Mouse (Mus musculus) lung, embryonic 16.5 days (tissue): Measurements from ENCODE around the gene Mical2. TPM values are rescaled to one million over a fixed set of nuclear protein-coding genes. Genes with fewer than 3 reads are reported as not detected.
A peak's percentile ranks its signal among the peaks of the same experiment; 100 is the strongest.

Experiments used
- ATAC-seq: fragments of 200-750 bp; cut with Nextera tagmentation; 2 replicates; pipeline ENCODE4 v1.8.0; 2017; ENCODE audit warnings: low read depth, mild to moderate bottlenecking, moderate library complexity
- H3K27ac ChIP-seq: fragments of 300-500 bp; sonication (generic); 2 replicates; pipeline ENCODE4 v1.5.1; 2014; ENCODE audit warnings: mild to moderate bottlenecking, control low read depth, low read length
- H3K27me3 ChIP-seq: fragments of 300-500 bp; sonication (generic); 2 replicates; pipeline ENCODE4 v1.6.1; 2014; ENCODE audit warnings: low read depth, low read length, mixed read lengths; ENCODE audit not compliant: control insufficient read depth, insufficient read depth
- H3K36me3 ChIP-seq: fragments of 300-500 bp; sonication (generic); 2 replicates; pipeline ENCODE4 v1.6.1; 2014; ENCODE audit warnings: low read length; ENCODE audit not compliant: control insufficient read depth, insufficient read depth
- H3K4me1 ChIP-seq: fragments of 300-500 bp; sonication (generic); replicated peaks from 2 replicates; pipeline ENCODE4 v1.6.1; 2014; ENCODE audit warnings: low read length, mixed read lengths; ENCODE audit not compliant: control insufficient read depth, insufficient read depth
- H3K4me2 ChIP-seq: fragments of 300-500 bp; sonication (generic); 2 replicates; pipeline ENCODE4 v1.6.1; 2014; ENCODE audit warnings: low read depth, low read length, control low read depth
- H3K4me3 ChIP-seq: fragments of 300-500 bp; sonication (generic); 2 replicates; pipeline ENCODE4 v1.5.1; 2014; ENCODE audit warnings: mild to moderate bottlenecking, low read length, control low read depth
- H3K9ac ChIP-seq: fragments of 300-500 bp; sonication (generic); 2 replicates; pipeline ENCODE4 v1.6.1; 2014; ENCODE audit warnings: low read length, control low read depth
- H3K9me3 ChIP-seq: fragments of 300-500 bp; sonication (generic); 2 replicates; pipeline ENCODE4 v1.6.1; 2016; ENCODE audit warnings: low read length; ENCODE audit not compliant: control insufficient read depth
- WGBS: fragments of 180-500 bp; shearing (Covaris S2); extraction: QIAGEN DNeasy Blood & Tissue Kit; methylation state at CpG from one replicate; pipeline ENCODE4 v1.1.7; 2014; 5-methylcytosine and 5-hydroxymethylcytosine counted together
- polyA plus RNA-seq: library from polyadenylated mRNA; unstranded; fragments of >200 nt; fragmentation: Nextera tagmentation; extraction: Ambion mirVana; gene quantifications from 2 replicates; pipeline ENCODE4 v1.2.1, GENCODE M21; 2015

Mical2 gene
- polyA plus RNA-seq, 1 experiment from 2014 or later, result 27.3 TPM

DNA sequence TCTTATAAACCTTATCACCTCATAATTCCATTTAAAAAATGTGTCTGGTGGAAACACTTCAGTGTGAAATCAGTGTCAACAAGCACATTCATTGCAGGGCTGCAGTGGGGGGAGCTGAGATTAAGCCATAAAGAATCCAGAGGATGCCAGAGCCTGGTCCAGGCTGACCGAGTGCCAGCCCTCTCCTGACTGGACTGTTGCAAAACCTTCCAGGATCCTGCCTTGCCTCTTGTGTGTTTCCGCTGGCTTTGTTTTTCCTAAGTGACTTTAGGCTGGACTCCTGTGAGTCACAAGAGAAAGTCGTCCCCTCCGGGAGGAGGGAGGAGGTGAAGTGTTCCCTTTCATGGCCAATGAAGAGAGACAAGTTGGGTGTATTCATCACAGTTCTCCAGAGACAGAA, 64.3 kb downstream of the Mical2 start:
- Histone ChIP-seq H3K9me3 (no peaks in the 10 kb centered on the region), H3K36me3 (no peaks in the 10 kb centered on the region), H3K4me3 (no peak overlapping the region), H3K4me1 (peaks cover 35% of the 10 kb centered on the region), H3K9ac (peak overlapping the region; percentile 42), H3K4me2 (no peak overlapping the region), H3K27ac (peak overlapping the region; percentile 96), H3K27me3 (no peaks in the 10 kb centered on the region)
- 28% methylated on average over 4 of the region's 4 CpGs for WGBS
- peak; percentile 49 for ATAC-seq

DNA sequence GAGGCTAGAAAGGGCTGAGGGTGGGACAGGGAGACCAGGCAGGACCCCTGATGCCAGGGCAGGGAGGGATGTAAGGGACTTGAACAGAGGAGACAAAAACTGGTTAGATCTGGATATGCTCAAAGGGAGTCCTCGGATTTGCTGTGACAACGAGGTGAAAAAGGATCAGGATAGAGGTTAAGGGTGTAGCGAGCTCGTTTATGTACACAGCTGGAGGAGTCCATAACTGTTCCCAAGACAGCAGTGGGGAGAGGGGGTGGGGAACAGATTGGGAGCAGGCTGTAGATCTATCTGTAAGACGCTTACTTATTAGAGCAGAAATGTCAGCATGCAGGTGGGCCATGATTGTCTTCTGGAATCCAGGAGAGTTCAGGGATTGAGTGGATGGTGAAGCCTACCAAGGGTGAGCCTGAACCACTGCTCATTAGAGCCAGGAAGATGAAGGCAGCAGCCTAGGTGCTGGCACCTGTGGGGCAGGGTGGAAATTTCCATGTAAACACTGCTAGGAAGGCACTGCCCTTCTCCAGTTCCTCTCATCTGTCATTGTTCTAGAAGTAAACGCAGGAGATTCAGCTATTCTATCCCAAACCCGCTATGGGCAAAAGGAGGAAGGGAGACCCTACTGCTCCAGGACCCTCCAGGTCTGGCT, 67.9 kb downstream of the Mical2 start:
- Histone ChIP-seq H3K9me3 (no peaks in the 10 kb centered on the region), H3K4me2 (no peak overlapping the region), H3K9ac (no peak overlapping the region), H3K27me3 (no peaks in the 10 kb centered on the region), H3K36me3 (no peaks in the 10 kb centered on the region), H3K4me3 (no peak overlapping the region), H3K4me1 (peaks cover 50% of the 10 kb centered on the region), H3K27ac (peak overlapping the region; percentile 50; the same call in 1 of the 2 replicates)
- 39% methylated on average over 7 of the region's 7 CpGs for WGBS
- no peak for ATAC-seq

DNA sequence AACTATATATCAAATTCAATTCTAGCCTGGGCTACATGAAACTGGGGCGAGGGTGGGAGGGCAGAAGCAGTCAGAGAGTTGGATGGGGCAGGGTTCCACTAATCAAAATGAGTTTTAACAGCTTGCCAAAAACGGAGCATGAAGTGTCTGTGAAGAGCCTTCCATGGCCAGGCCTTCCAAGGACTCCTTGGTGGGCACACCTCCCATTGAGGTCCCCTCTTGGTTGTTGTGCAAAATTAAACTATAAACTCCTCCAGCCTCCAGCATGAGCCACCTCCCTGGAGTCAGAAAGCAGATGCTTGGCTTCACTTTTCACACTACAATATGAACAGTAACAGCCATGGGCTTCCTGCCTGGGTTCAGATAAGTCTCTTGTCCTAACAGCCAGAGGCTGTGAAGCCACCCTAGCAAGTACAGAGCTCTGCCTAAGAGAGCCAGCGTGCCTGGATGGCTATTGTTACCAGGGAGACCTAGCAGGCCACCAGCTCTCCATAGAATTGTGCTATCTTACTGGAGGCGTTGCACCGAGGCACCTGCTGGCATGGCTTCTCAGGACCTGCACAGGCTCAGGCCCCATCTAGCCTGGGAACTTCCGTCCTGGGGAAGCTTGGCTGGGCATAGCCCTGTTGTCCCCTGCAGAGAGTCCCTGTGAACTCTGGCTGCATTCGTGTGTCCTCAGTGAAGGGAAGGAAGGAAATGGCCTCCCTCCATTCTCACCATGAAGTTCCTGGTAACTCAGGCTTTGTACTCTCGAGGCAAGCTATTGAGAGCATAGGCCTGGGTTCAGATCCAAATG, 70.0 kb downstream of the Mical2 start:
- H3K4me1 ChIP-seq, result peaks cover 53% of the 10 kb centered on the region
- H3K9me3 ChIP-seq, result no peaks in the 10 kb centered on the region
- H3K27me3 ChIP-seq, result no peaks in the 10 kb centered on the region
- no peak for ATAC-seq
- H3K4me2 ChIP-seq, result no peak overlapping the region
- H3K4me3 ChIP-seq, result no peak overlapping the region
- H3K9ac ChIP-seq, result no peak overlapping the region
- WGBS, result 50% methylated on average over 8 of the region's 8 CpGs
- no peaks in the 10 kb centered on the region for H3K36me3 ChIP-seq
- peak overlapping the region; percentile 61 for H3K27ac ChIP-seq

DNA sequence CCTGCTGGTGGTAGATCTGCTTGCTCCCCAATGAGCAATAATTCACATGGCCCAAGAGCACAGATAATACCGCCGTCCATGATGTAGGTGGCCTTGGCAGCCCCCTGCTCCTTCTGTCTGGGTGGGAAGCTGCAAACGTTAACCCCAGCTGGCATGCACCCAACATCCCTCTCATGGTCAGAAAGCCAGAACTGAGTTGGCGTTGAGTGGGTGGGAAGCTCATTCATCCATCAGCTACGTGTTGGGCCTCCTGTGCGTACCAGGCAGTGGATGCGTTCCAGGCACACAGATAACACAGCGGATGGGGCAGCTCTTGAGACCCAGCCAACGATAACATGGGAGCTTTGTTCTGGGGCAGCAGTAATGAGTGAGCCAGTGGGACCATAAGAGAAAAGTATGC, 72.4 kb downstream of the Mical2 start:
- Histone ChIP-seq H3K27me3 (no peaks in the 10 kb centered on the region), H3K4me3 (no peak overlapping the region), H3K27ac (peak overlapping the region; percentile 92), H3K9ac (no peak overlapping the region), H3K36me3 (no peaks in the 10 kb centered on the region; the same call in 1 of the 2 replicates), H3K4me2 (no peak overlapping the region), H3K4me1 (peaks cover 52% of the 10 kb centered on the region), H3K9me3 (no peaks in the 10 kb centered on the region)
- peak; percentile 63 for ATAC-seq
- 21% methylated on average over 9 of the region's 9 CpGs for WGBS

DNA sequence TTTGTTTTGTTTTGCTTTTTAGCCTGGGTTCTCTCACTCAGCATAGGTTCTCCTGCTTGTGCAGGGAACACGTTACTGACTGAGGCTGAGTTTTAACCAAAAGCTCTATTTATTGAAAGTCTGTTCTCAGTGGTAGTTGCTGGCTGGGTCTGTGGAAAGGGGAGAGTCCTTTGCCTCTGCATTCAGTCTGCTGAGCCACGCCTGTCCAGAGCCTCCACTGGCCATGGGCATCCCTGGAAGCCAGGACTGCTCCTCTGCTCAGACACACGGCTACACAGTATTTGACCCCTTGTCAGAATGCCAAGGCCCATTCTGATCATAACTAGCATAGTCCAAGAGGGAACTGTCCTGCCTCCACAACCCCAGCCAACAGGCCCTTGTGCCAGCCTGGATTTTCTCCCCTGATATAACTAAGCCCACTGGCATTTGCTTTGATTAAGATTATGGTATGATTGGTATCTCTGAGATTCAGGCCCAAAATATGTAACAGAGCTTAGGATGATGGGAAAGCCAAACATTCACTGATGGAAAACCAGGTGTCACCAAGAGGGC, 73.3 kb downstream of the Mical2 start:
- no peak overlapping the region for H3K4me2 ChIP-seq
- no peaks in the 10 kb centered on the region for H3K9me3 ChIP-seq
- H3K4me1 ChIP-seq, result peaks cover 48% of the 10 kb centered on the region
- H3K9ac ChIP-seq, result peak overlapping the region; percentile 34; the same call in 1 of the 2 replicates
- H3K27me3 ChIP-seq, result no peaks in the 10 kb centered on the region
- H3K27ac ChIP-seq, result peak overlapping the region; percentile 92
- WGBS, result 42% methylated on average over 3 of the region's 3 CpGs
- ATAC-seq, result peak; percentile 24
- no peak overlapping the region for H3K4me3 ChIP-seq
- H3K36me3 ChIP-seq, result no peaks in the 10 kb centered on the region; the same call in 1 of the 2 replicates

DNA sequence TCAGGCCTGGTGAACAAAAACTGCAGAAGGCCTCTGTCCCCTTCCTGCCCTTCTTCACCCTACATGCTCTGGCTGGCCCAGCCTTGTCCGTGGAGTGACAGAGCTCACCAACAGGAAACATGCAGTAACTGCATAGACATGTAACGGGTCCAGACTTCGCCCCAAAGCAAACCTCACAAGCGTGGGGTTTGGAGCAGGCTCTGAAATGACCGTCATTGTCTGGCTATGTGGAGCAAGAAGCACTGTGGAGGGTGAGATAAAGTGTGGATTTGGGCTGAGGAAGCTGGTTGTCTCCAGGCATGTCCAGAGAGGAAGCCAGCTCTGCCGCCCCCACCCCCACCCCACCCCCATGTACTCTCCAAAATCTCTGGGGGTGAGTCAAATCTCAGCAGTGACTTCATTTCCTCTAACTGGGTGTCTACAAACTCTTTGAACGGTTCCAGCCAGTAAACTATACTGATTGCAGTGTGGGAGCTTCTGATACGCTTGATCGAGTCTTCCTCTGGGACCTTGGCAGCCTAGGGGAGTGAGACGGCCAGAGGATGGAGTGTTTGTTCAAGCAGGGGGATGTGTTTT, 74.0 kb downstream of the Mical2 start:
- Histone ChIP-seq H3K9me3 (no peaks in the 10 kb centered on the region), H3K36me3 (no peaks in the 10 kb centered on the region; the same call in 1 of the 2 replicates), H3K4me3 (no peak overlapping the region), H3K9ac (peak overlapping the region; percentile 34; the same call in 1 of the 2 replicates), H3K27me3 (no peaks in the 10 kb centered on the region), H3K4me1 (peaks cover 45% of the 10 kb centered on the region), H3K4me2 (no peak overlapping the region), H3K27ac (peak overlapping the region; percentile 92)
- 29% methylated on average over 10 of the region's 10 CpGs for WGBS
- ATAC-seq, result peak; percentile 49

DNA sequence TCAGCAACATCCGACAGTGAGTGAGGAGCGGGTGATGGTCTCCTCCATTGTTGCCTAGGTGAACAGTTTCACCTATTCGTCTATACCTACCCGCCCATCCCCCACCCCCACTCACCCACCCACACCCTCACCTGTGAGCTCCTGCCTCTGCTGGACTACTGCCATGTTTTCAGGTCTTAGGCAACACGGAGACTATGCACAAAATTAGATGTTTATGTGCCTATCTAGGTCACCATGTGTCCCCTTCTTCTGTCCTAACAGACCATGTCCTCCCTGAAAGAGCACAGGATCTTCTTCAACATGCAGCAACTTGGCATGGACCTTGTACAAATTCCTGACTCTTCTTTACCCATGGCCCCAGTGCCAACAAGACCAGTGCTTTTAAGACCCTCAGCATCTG, 74.5 kb downstream of the Mical2 start:
- H3K27me3 ChIP-seq, result no peaks in the 10 kb centered on the region
- no peaks in the 10 kb centered on the region for H3K9me3 ChIP-seq
- peak overlapping the region; percentile 92 for H3K27ac ChIP-seq
- no peak overlapping the region for H3K4me2 ChIP-seq
- WGBS, result 45% methylated on average over 5 of the region's 5 CpGs
- H3K9ac ChIP-seq, result no peak overlapping the region
- no peaks in the 10 kb centered on the region; the same call in 1 of the 2 replicates for H3K36me3 ChIP-seq
- no peak overlapping the region for H3K4me3 ChIP-seq
- no peak for ATAC-seq
- peaks cover 44% of the 10 kb centered on the region for H3K4me1 ChIP-seq

DNA sequence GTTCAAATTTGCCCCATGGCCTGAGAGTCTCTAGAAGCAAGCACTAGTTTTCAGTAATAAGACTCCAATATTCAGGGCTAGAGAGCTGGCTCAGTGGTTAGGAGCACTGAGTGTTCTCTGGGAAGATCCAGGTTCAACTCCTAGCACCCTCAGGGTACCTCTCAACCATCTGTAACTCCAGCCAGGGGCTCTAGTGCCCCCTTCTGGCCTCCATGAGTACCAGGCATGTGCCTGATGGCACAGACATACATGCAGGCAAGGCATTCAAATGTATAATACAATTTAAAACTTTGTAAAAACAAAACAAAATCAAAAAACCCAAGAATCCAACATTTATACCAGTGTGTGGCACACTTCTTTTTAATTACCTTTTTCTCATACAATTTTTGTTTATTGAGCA, 75.4 kb downstream of the Mical2 start:
- H3K4me3 ChIP-seq, result no peak overlapping the region
- H3K4me1 ChIP-seq, result peaks cover 35% of the 10 kb centered on the region
- H3K27me3 ChIP-seq, result no peaks in the 10 kb centered on the region
- H3K9ac ChIP-seq, result no peak overlapping the region
- no peak overlapping the region for H3K4me2 ChIP-seq
- ATAC-seq, result no peak
- H3K36me3 ChIP-seq, result no peaks in the 10 kb centered on the region; the same call in 1 of the 2 replicates
- no peak overlapping the region for H3K27ac ChIP-seq
- H3K9me3 ChIP-seq, result no peaks in the 10 kb centered on the region

DNA sequence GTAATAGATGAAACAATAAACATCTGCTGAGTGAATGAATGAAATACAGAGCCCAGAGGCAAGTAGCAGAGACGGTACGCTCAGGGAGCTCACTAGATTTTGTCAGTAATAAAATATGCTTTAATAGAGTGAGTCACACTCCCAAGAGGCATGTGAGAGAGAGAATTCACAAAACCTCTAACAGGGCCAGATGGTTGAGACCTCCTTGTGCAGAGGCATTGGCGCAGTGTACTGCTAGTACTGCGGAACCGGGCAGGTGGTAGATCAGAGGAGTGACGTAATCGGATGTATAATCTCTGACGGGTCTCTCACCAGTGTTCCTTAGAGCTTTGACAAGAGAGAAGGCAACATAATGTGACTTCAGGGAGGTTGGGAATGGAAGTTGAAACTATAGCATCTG, 78.7 kb downstream of the Mical2 start:
- Histone ChIP-seq H3K9me3 (no peaks in the 10 kb centered on the region), H3K4me1 (peaks cover 15% of the 10 kb centered on the region), H3K4me2 (no peak overlapping the region), H3K9ac (no peak overlapping the region), H3K4me3 (no peak overlapping the region), H3K27ac (no peak overlapping the region; the same call in 1 of the 2 replicates), H3K36me3 (no peaks in the 10 kb centered on the region; the same call in 1 of the 2 replicates), H3K27me3 (no peaks in the 10 kb centered on the region)
- no peak for ATAC-seq
- WGBS, result 72% methylated on average over 8 of the region's 8 CpGs
